Mouse (Mus musculus): ENCODE measurements around the gene B4galnt3.

DNA sequence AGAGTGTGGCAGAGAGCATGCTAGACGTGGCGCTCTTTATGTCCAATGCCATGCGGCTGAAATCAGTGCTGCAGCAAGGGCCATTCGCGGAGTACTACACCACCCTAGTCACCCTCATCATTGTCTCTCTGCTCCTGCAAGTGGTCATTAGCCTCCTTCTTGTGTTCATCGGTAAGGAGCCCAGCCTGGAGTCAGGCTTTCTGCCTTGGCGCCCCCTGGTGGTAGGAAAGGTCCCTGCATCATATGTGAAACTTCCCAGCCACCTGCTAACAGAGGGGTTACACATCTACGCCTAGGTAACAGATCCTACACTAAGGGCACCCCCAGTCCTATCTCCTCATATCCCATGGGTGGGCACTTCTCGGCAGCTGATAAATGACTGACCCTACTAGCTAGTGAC is 96.4 kb downstream of the B4galnt3 start:
- TF ChIP-seq POLR2A (IDR thresholded peaks at IDR 0.05; ENCODE audit: borderline replicate concordance, insufficient read depth, low read length): no peak
- peak; percentile 93 for TF ChIP-seq CTCF (IDR thresholded peaks at IDR 0.05; ENCODE audit: borderline replicate concordance, insufficient read depth, low read depth, low read length)

All from cerebellum, adult 2 months (tissue).